Mouse (Mus musculus) megakaryocyte progenitor cell, adult 5-6 weeks (primary cell): ENCODE measurements around the gene Mrgprh. TPM values are rescaled to one million over a fixed set of nuclear protein-coding genes. Genes with fewer than 3 reads are reported as not detected.

Experiments
- ATAC-seq: replicated peaks from 2 replicates; pipeline ENCODE4 v1.8.0; 2016; ENCODE audit warnings: mild to moderate bottlenecking, moderate TSS enrichment, inconsistent platforms; ENCODE audit not compliant: poor library complexity
- total RNA-seq, 2 experiments: library from RNA; stranded (forward) in 1 of 2; stranded (reverse) in 1 of 2; fragments of 157-497, 149-512 nt in 1 of 2; fragments of 200-1000 nt in 1 of 2; gene quantifications; 2 replicates each; pipeline versions ENCODE4 v1.2.3 to v1.2.4; 2015 to 2017

Gene Mrgprh
- total RNA-seq (2015) (not detected in 2 replicates), total RNA-seq (2017) (not detected in 2 replicates)

GRCm38 (mm10) chr17:12875734-12876133 lies at the start of gene Mrgprh:
Mrgprh (plus strand) TSS chr17:12876034.
- ATAC-seq: no peak

GRCm38 (mm10) chr17:12830351-12830750 lies 45.5 kb upstream of the Mrgprh start:
- ATAC-seq: no peak

- no peak for ATAC-seq
Observed at GRCm38 (mm10) chr17:12832231-12832630, 43.6 kb upstream of the Mrgprh start.

GRCm38 (mm10) chr17:12832657-12833056 lies 43.2 kb upstream of the Mrgprh start:
- no peak for ATAC-seq

GRCm38 (mm10) chr17:12834317-12834716 lies 41.5 kb upstream of the Mrgprh start:
- no peak for ATAC-seq

- ATAC-seq: no peak
Observed at GRCm38 (mm10) chr17:12834826-12835225, 41.0 kb upstream of the Mrgprh start.

GRCm38 (mm10) chr17:12835738-12836137 lies 40.1 kb upstream of the Mrgprh start:
- ATAC-seq: no peak

GRCm38 (mm10) chr17:12839475-12840267 lies 36.2 kb upstream of the Mrgprh start:
- no peak for ATAC-seq

- no peak for ATAC-seq
Observed at GRCm38 (mm10) chr17:12843826-12844225, 32.0 kb upstream of the Mrgprh start.

- no peak for ATAC-seq
Observed at GRCm38 (mm10) chr17:12844540-12844939, 31.3 kb upstream of the Mrgprh start.

- no peak for ATAC-seq
Observed at GRCm38 (mm10) chr17:12845862-12846261, 30.0 kb upstream of the Mrgprh start.

GRCm38 (mm10) chr17:12846474-12846873 lies 29.4 kb upstream of the Mrgprh start:
- ATAC-seq: no peak

GRCm38 (mm10) chr17:12847736-12848135 lies 28.1 kb upstream of the Mrgprh start:
- ATAC-seq: no peak

- 0 out of 2 replicates have a peak, but pooled peaks have one; percentile 31 for ATAC-seq
Observed at GRCm38 (mm10) chr17:12849778-12850382, 26.0 kb upstream of the Mrgprh start.

- ATAC-seq: no peak
Observed at GRCm38 (mm10) chr17:12851689-12852088, 24.1 kb upstream of the Mrgprh start.

GRCm38 (mm10) chr17:12853821-12854220 lies 22.0 kb upstream of the Mrgprh start:
- ATAC-seq: no peak

- no peak for ATAC-seq
Observed at GRCm38 (mm10) chr17:12854386-12854785, 21.4 kb upstream of the Mrgprh start.

GRCm38 (mm10) chr17:12857395-12857794 lies 18.4 kb upstream of the Mrgprh start:
- no peak for ATAC-seq

GRCm38 (mm10) chr17:12858072-12858471 lies 17.8 kb upstream of the Mrgprh start:
- peak; percentile 85 for ATAC-seq

GRCm38 (mm10) chr17:12859006-12859520 lies 16.8 kb upstream of the Mrgprh start:
- no peak for ATAC-seq

- ATAC-seq: no peak
Observed at GRCm38 (mm10) chr17:12864111-12864510, 11.7 kb upstream of the Mrgprh start.

- ATAC-seq: peak; percentile 65
Observed at GRCm38 (mm10) chr17:12865407-12865806, 10.4 kb upstream of the Mrgprh start.
